Mouse (Mus musculus) liver, adult 2 months (tissue): ENCODE data around the gene Ccdc169.

Experiments used
- CTCF ChIP-seq: fragments of 200-500 bp; IDR thresholded peaks from 2 replicates; pipeline ENCODE4 v1.5.1; 2011; ENCODE audit warnings: low read depth, low read length, control low read depth
- POLR2A ChIP-seq: fragments of 200-500 bp; IDR thresholded peaks from 2 replicates; pipeline ENCODE4 v1.6.1; 2011; ENCODE audit warnings: low read length, control low read depth; ENCODE audit not compliant: insufficient read depth; ENCODE audit errors: extremely low read depth

GRCm38 (mm10) chr3:55112710-55113415 lies 24.3 kb upstream of the Ccdc169 start:
- no peak for TF ChIP-seq CTCF
- TF ChIP-seq POLR2A: no peak
